Mouse (Mus musculus) CH12F3 (cell line): ENCODE results near the gene Glt1d1.
"Not testable (repeated sequence)": the region's sequence is repeated elsewhere in the genome, so short reads cannot be mapped to it uniquely, and the experiment has no call there.

ENCODE experiments used
- in situ Hi-C: fragments of 300-500 bp; cut with MboI; formaldehyde crosslinking; loops from 2 replicates; pipeline ENCODE4 v1.14.3; 2020; ENCODE audit warnings: low sequenced_read_pairs

Gene Glt1d1

DNA sequence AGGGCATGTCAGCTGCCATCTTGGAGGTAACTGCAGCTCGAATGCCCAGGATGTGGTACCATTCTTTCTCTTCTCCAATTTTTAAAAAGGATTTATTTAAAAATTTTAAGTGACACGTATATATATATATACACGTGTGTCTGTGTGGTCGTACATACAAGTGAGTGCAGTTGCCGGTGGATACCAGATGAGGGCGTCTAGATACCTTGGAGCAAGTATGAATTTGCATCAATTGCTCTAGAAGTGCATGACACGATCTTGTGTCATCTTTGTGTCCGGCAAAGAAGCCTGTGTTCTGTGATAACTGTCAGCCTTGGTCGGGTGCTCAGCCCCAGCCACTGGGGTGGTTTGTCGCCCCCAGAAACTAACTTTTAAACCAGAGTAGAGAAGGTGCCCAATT lies 59.0 kb downstream of the Glt1d1 start:
- in situ Hi-C loops, result no loop called here

DNA sequence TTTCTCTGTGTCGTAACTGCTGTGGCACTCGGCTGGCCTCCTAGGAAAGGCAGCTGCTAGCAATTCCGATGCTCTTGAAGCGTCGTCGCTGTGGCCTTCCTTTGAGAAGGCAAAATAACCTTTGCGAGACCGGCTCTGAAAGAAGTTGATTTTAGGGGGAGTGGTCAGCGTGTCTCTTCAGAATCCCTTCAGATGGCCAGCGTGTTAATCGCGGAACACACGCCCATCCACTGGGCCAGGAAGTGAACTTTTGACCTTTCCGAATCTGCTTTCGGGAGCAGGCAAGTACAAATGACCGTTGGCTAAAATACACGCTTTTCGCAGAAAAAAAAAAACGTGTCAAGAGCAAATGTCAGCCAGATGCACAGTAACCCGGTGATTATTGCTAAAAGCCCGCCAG lies 59.5 kb downstream of the Glt1d1 start:
- in situ Hi-C loops, result no loop called here

DNA sequence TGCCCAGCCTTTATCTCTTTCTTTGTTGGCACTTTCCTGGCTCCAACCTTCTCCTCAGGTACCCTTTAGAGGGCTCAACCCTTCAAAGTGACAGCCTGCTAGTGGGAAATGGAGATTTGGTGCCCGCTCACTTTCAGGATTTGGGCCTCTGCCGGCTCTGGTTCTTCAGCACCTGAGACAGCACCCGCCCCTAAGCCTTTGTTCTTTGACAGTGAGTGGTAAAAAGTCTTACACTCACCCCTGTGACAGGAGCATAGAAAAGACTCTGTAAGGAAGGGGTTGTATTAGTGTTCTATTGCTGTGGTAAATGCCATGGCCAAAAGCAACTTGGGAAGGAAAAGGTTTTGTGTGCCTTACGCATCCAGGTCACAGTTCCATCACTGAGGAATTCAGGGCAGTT lies 63.8 kb downstream of the Glt1d1 start:
- in situ Hi-C loops, result no loop called here

DNA sequence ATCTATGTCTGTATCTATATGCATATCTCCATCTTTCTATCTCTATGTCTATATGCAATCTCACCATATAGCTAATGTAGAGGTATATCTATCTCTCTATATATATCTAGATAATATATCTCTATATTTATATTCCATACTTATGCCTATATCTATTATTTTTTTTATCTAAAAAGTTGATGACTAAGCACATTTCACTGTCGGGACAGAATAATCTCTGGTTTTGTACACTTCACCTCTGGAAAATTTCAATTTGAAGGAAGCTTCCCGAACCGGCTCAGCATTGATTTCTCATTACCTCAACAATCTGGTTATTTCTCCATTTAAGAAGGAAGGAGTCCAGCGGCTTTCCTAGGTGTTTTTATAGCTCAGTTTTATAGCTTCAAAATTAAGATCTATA lies 64.5 kb downstream of the Glt1d1 start:
- in situ Hi-C loops, result no loop called here

DNA sequence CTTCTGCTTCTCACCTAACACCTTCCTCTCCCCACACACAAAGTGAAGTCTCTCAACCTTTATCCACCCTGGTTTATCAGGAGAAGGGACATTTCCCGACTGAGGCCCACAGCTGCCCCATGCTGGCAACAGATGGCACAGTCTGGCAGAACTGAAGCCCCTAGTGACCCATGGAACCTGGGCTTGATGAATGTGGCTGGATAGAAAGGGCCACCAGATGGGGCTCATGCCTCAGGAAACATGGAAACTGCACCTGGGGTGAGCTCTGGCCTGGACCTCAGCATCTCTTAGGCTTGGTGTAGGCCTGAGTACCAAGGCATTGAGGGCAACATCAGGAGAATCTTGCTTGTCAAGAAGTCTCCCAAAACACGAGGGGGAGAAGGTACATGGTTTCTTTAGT lies 66.5 kb downstream of the Glt1d1 start:
- in situ Hi-C loops, result no loop called here

DNA sequence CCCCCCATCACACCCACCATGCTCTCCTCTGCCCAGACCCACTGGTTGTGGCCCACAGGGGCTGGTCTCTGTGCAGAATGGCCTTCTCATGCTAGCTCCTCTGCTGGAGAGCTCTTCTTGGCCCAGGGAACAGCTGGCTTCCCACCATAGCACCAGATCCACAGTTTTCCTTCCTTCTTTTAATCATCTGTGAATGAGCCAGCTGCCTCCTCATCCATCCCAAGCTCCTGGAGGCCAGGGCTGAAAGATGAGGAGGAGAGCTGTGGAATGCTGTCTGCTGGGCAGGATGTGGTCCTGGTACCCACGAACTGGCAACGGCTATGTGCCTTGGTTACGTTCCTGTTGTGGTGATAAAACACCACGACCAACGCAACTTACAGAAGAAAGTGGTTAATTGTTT lies 67.6 kb downstream of the Glt1d1 start:
- in situ Hi-C loops, result no loop called here

DNA sequence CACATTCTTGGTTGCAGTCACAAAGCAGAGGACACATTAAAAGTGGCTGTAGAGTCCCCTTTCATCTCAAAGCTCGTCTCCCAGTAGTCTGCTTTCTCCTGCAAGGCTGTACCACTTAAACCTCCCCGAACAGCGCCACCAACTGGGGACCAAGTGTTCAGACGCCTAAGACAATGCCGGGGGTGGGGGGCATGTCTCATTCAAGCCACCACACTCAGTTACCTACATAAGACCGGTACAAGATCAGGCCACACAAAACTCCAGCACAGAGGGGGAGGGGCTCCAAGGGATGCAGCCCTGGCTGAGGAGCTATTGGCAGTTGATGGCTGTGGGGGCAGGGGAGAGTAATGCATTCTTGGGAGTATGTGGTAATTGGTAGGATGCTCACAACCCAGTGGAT lies 68.1 kb downstream of the Glt1d1 start:
- in situ Hi-C loops, result no loop called here

DNA sequence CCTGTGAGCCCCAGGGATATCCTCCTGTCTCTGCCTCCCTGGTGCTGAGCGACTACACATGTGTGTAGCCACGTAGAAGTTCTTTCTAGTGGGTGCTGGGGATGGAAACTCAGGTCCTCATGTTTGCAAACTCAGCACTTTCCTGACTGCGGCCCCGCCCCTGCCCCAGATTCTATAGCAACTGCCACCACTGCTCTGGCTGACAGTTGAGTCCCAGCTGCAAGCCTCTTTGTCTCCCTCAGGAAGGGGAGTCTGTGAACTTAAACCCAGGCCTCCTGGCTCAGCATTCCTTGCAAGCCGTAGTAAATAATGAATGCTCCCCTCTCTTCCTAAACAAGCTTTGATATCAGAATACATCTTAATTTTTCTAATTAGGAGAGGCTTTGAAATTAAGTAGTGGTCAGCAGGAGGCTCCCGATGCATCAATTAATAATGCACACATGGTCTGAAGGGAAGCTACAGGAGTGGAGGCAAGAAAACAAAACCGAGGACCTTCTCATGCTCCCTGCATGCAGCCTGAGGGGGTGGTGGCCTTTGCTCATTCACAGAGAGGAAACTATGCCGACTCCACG lies 71.6 kb downstream of the Glt1d1 start:
- in situ Hi-C loops, result no loop called here

DNA sequence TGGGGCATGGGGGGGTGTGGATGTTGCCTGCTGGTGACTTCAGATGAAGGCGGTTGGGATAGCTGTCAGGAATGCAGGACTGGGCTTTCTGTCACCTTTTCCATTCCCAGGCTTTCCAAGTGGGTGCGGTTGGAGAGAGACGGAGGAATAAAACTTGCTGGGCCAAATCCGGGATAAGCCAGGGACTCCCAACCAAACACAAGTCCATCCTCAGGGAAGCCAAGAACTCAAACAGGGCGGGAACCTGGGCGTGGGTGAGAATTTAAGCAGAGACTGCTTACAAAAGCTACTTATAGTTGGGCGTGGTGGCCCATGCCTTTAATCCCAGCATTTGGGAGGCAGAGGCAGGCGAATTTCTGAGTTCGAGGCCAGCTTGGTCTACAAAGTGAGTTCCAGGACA lies 73.2 kb downstream of the Glt1d1 start:
- in situ Hi-C loops, result no loop called here

DNA sequence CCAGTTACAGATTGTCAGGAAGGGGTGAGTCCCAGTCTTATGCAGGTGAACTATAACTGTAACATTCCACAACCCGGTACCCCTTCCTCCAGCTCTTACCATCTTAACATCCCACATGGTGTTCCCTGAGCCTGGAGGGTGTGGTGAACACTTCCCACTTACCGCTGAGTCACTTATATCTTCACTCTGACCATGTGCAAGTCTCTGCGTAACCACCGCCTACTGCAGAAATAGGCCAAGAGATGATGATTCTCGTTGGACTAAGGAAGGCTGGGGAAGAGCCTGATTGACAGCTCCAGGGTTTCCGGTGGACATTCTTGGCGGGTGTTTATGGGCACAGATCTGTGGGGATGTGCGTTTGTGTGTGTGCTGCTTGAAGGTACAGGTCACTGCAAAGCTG lies 73.9 kb downstream of the Glt1d1 start:
- in situ Hi-C loops, result no loop called here

DNA sequence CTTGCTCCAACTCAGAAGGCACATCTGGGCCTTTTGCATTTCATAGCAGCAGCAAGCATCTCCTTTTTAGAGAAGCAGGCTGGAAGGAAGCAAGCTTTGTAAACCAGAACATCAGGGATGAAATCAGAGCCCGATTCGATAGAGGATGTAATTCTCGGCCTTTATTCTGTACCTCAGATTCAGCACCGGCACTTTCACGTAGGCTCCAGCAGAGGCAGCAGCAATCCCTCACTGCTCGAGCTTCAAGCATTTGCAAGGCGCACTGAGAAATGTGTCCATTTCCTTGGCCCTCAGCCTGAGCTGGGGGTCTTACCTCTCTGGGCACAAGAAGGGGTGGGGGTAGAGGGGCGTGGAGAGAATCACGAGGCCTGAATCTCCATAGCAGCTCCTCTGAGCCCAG lies 76.1 kb downstream of the Glt1d1 start:
- in situ Hi-C loops, result no loop called here

DNA sequence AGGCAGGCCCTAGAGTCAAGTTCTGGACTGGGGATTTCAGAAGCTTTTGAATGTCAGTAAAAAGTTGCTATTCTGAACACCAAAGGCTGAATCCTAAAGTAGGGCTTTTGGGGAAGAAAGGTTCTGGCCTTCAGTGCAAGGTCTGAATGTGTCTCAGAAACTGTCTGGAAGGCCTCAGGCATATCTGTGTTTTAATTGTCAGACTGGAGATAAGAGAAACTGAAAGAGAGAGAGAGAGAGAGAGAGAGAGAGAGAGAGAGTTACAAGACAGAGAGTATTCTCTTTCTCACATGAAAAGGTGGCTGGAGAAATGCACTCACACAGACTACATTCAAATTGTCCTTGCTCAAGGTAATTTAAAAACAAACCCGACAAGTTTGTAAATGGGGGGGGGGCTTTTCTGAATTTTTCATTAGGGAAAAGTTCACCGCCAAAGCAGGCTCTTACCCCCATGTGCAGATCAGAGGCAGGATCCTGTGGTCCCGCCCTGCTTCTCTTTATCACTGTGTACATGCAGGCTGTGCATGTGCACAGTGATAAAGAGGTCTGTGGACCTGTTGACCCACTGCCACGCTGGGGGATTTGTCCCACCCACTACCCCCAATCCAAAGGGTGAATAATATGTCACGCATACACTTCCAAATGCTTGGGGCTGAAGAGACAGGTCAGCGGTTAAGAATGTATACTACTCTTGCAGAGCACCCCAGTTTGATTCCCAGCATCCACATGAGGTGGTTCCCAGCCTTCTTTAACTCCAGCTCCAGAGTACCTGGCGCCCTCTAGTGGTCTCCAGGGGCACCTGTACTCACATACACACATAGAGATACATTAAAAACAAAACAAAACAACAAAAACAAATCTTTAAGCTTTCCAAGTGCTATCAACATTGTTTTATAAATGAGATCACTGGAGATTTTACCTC lies 83.0 kb downstream of the Glt1d1 start:
- in situ Hi-C loops, result no loop called here

DNA sequence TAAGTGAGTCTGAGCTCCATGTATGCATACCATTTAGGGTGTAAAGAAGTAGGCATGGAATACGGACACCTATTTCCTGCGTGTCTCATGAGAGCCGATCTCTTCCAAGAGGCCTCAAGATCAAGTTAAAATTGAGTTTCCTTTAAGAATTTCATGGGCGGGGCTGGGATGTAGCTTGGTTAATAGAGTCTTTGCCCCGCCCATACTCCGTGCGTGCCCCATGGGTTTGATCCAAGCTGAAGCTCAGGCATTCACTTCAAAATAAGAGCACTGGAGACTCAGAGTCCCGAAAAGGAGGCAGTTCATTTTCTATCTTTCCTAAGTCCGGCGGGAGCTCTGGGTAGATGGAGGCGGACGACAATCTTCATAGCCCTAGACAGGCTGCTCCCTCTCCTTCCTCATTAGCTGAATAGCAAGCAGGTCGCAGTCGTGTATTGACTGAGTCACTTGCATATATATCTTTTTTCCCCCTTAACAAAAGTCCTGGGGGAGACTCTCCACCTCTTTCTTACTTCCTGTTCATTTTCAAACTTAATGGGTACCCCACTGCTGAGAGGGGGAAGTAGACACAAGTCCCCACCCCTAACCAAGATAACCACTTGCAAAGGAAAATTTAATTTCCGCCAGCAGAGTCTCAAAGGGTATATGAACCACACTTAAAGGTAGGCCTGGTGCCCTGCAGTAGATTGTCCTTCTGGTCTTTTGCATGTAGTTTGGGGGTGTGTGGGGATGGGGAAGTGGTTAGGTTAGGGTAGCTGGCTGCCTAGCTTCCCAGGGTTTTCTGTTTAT lies 88.7 kb downstream of the Glt1d1 start:
- in situ Hi-C loops, result no loop called here

DNA sequence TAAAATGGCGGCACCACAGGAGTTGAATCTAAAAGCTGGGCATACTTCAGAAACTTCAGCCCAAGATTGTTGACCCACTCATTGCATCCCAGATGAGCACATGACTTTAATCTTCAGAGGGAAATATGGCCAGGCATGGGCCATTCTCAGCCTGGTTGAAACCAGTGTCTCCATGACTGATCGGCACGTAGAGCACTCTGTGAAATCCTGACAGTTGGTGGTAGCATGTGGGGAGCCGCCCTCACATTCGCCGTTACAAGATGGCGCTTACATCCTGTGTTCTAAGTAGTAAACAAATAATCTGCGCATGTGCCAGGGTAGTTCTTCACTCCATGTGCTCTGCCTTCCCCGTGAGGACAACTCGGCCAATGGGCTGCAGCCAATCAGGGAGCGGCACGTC lies 90.1 kb downstream of the Glt1d1 start:
- in situ Hi-C loops, result not testable (repeated sequence)

DNA sequence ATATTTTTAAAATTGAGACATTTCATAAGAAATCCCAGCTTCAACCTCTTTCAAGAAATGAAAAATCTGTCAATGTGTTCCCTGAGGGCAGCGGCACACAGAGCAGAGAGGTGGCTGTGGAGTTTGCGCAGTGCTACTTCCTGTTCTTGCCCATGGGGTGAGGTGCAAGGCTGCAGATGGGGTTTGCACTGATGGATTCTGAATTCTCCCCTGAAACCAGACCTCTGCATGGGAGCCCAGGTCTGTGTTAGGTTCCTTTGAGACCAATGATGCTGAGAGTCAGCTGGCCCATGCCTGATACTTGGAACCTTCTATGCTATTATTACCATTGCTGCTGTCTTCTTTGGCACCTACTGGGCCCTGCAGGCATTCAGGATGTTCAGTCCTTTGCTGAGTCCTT lies 98.3 kb downstream of the Glt1d1 start:
- in situ Hi-C loops, result no loop called here

DNA sequence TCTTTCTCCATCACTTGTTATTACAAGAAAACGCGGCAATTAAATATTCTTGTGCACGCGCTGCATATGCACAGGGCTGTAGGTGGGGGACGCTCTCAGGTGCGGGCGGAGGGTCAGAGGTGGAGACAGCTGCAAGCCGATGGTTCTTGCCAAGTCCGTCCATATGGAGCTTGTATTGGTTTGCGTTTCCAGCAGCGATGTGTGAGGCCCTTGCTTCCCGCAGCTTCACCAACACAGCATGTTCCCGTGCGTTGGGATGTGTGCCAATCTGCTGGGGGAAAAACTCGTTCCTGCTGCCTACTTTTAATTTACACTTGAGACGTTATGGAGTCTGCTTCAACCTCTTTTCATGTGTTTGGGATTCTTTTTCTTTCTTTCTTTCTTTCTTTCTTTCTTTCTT lies 109.3 kb downstream of the Glt1d1 start:
- in situ Hi-C loops, result no loop called here

DNA sequence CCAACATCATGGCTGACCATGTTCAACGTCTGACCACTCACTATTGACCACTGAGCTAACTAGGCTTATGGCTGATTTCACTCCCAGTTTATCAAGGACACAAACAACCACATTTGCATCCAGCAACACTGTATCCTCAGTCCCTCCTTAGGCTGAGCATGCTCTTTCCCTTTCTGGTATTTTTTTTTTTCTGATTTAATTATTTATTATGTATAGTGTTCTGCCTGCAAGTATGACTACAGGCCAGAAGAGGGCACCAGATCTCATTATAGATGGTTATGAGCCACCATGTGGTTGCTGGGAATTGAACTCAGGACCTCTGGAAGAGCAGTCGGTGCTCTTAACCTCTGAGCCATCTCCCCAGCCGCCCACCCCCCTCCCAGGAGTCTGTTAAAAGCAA lies 117.5 kb downstream of the Glt1d1 start:
- in situ Hi-C loops, result not testable (repeated sequence)

DNA sequence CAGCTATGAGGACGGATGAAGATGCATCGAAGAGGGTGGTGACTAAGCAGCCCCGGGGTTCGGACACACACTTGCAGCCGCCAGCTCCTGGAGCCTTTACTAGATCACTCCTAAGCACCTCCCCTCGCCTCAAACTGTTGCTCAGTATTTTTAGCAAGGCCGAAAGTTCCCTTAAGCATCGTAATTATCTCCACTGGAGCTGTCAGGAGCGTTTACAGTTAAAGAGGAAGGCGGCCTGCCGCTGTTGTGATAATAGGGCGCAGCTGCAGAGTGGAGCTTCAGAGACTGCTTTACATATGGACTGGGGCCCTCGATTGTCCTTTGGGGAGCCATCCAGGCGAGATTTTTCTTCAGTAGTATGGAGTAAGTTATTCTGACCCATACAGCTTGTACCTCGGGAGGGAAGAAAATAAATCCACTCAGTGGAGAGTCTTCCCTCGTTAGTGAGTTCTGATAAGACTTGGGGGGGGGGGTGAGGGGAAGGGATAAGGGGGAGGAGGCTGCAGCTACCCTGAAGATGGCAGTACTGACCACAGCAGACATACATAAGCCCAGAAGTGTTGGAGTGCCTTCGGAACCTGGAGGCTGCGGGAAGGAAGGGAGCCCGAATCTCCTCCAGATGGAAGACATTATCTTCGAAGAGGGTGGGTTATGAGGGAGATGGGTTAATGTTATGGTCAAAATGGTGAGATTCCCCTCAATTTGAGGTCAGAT lies 119.4 kb downstream of the Glt1d1 start:
- in situ Hi-C loops, result no loop called here

DNA sequence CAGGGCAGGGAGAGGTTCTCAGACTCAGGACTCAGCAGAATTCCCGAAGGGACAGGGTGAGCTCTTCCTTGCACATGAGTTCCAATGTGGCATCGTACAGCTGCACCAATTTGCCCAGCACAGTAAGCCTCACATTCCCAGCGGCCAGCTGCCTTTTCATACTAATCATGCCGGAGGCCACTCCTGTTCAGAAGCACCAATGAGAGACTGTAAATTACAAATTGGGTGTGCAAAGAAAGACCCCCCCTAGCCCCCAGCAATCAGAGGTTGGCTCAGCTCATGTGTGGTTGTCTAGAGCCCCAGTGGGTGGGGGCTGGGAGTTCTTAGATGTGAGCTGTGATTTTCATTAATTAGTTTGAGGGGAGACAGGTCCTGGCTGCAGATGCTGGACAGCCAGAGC lies 123.5 kb downstream of the Glt1d1 start:
- in situ Hi-C loops, result no loop called here

DNA sequence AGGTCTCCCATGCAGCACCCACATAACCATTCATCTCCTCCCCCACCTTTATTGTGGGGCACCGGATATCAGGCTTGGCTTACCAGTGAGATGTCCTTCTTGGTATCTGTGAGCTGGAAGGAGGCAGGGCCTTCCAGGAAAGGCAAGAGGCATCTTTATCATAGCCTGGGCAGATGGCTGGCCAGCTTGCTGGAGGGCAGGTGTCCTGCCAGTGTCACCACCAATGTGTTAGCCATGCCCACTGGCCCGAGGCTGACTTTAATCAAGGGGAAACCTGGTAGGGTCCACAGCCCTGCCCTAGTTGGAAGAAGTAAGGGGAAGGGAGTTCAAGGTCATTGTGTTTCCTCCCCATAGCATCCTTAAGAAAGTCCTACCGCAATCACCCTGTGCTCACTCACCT lies 123.9 kb downstream of the Glt1d1 start:
- in situ Hi-C loops, result no loop called here
